Mouse (Mus musculus): ENCODE data around the gene Pilrb2. TPM values are rescaled to one million over a fixed set of nuclear protein-coding genes. Genes with fewer than 3 reads are reported as not detected.
A peak's percentile ranks its signal among the peaks of the same experiment; 100 is the strongest.
"Not testable (repeated sequence)": the region's sequence is repeated elsewhere in the genome, so short reads cannot be mapped to it uniquely, and the experiment has no call there.

The Pilrb2 gene
- 0.37 and 0.83 TPM in 2 replicates for polyA plus RNA-seq (2014; fragmentation: Nextera tagmentation; extraction: Ambion mirVana)

- H3K4me2 ChIP-seq; H3K4me3 ChIP-seq (ENCODE audit: low read depth, low read length); H3K36me3 ChIP-seq (ENCODE audit: insufficient read depth); H3K27ac ChIP-seq (ENCODE audit: low read depth); ATAC-seq (ENCODE audit: insufficient read depth); DNase-seq; H3K9me3 ChIP-seq (ENCODE audit: low read depth, low read length); H3K27me3 ChIP-seq (ENCODE audit: insufficient read depth, low read length); H3K9ac ChIP-seq; H3K4me1 ChIP-seq (ENCODE audit: insufficient read depth): not testable (repeated sequence)
- WGBS, result 65% methylated on average over 2 of the region's 3 CpGs
These were observed at the start of gene Pilrb2 for GRCm38 (mm10) chr5:137871644-137872380. TSS of gene Pilrb2 (minus strand) at chr5:137871815.

- 67% methylated on average over 6 of the region's 6 CpGs for WGBS
- H3K9me3 ChIP-seq (ENCODE audit: low read depth, low read length), result no peaks in the 10 kb centered on the region
- no peak overlapping the region for H3K4me3 ChIP-seq (ENCODE audit: low read depth, low read length)
- ATAC-seq (ENCODE audit: insufficient read depth), result no peak
- H3K27me3 ChIP-seq (ENCODE audit: insufficient read depth, low read length), result no peaks in the 10 kb centered on the region
- no peak overlapping the region for H3K9ac ChIP-seq
- no peak for DNase-seq
- no peaks in the 10 kb centered on the region for H3K4me1 ChIP-seq (ENCODE audit: insufficient read depth)
- no peak overlapping the region for H3K27ac ChIP-seq (ENCODE audit: low read depth)
- no peak overlapping the region for H3K4me2 ChIP-seq
- TF ChIP-seq CTCF (IDR thresholded peaks at IDR 0.05; ENCODE audit: low read depth), result no peak
- H3K36me3 ChIP-seq (ENCODE audit: insufficient read depth), result no peaks in the 10 kb centered on the region
These were observed 43.9 kb upstream of the Pilrb2 start for GRCm38 (mm10) chr5:137915550-137915949.

GRCm38 (mm10) chr5:137914508-137914907, 42.9 kb upstream of the Pilrb2 start:
- Histone ChIP-seq H3K27me3 (ENCODE audit: insufficient read depth, low read length) (no peaks in the 10 kb centered on the region), H3K9me3 (ENCODE audit: low read depth, low read length) (no peaks in the 10 kb centered on the region), H3K9ac (no peak overlapping the region), H3K4me1 (ENCODE audit: insufficient read depth) (0 out of 2 replicates have a peak, but pooled peaks cover under 1% of the 10 kb centered on the region), H3K36me3 (ENCODE audit: insufficient read depth) (no peaks in the 10 kb centered on the region), H3K27ac (ENCODE audit: low read depth) (no peak overlapping the region), H3K4me3 (ENCODE audit: low read depth, low read length) (no peak overlapping the region), H3K4me2 (no peak overlapping the region)
- peak; percentile 24; the same call in 1 of the 2 replicates for TF ChIP-seq CTCF (IDR thresholded peaks at IDR 0.05; ENCODE audit: low read depth)
- peak; percentile 31 for DNase-seq
- ATAC-seq (ENCODE audit: insufficient read depth), result no peak

- H3K36me3 ChIP-seq (ENCODE audit: insufficient read depth), result no peaks in the 10 kb centered on the region
- H3K27ac ChIP-seq (ENCODE audit: low read depth), result peak overlapping the region; percentile 42
- no peak overlapping the region for H3K9ac ChIP-seq
- no peaks in the 10 kb centered on the region for H3K9me3 ChIP-seq (ENCODE audit: low read depth, low read length)
- H3K4me2 ChIP-seq, result no peak overlapping the region
- peak; percentile 56 for ATAC-seq (ENCODE audit: insufficient read depth)
- peak; percentile 68 for DNase-seq
- no peak overlapping the region for H3K4me3 ChIP-seq (ENCODE audit: low read depth, low read length)
- H3K27me3 ChIP-seq (ENCODE audit: insufficient read depth, low read length), result no peaks in the 10 kb centered on the region
- WGBS, result 45% methylated on average over 3 of the region's 3 CpGs
- peaks cover 5% of the 10 kb centered on the region; the same call in 1 of the 2 replicates for H3K4me1 ChIP-seq (ENCODE audit: insufficient read depth)
- TF ChIP-seq CTCF (IDR thresholded peaks at IDR 0.05; ENCODE audit: low read depth), result no peak
These were observed 38.1 kb upstream of the Pilrb2 start for GRCm38 (mm10) chr5:137909564-137910262.

- DNase-seq (no peak), ATAC-seq (ENCODE audit: insufficient read depth) (no peak)
- Histone ChIP-seq H3K27ac (ENCODE audit: low read depth) (no peak overlapping the region), H3K4me1 (ENCODE audit: insufficient read depth) (no peaks in the 10 kb centered on the region), H3K27me3 (ENCODE audit: insufficient read depth, low read length) (no peaks in the 10 kb centered on the region), H3K4me2 (no peak overlapping the region), H3K9ac (no peak overlapping the region), H3K4me3 (ENCODE audit: low read depth, low read length) (no peak overlapping the region), H3K9me3 (ENCODE audit: low read depth, low read length) (no peaks in the 10 kb centered on the region), H3K36me3 (ENCODE audit: insufficient read depth) (no peaks in the 10 kb centered on the region)
- 42% methylated on average over 1 of the region's 1 CpGs for WGBS
- no peak for TF ChIP-seq CTCF (IDR thresholded peaks at IDR 0.05; ENCODE audit: low read depth)
These were observed 26.2 kb upstream of the Pilrb2 start for GRCm38 (mm10) chr5:137897812-137898211.

GRCm38 (mm10) chr5:137892954-137893353, 21.3 kb upstream of the Pilrb2 start:
- peak; percentile 52 for TF ChIP-seq CTCF (IDR thresholded peaks at IDR 0.05; ENCODE audit: low read depth)
- no peaks in the 10 kb centered on the region for H3K9me3 ChIP-seq (ENCODE audit: low read depth, low read length)
- WGBS, result 37% methylated on average over 1 of the region's 1 CpGs

GRCm38 (mm10) chr5:137887666-137888065, 16.1 kb upstream of the Pilrb2 start:
- Histone ChIP-seq H3K4me2 (no peak overlapping the region), H3K4me3 (ENCODE audit: low read depth, low read length) (no peak overlapping the region), H3K4me1 (ENCODE audit: insufficient read depth) (no peaks in the 10 kb centered on the region), H3K27me3 (ENCODE audit: insufficient read depth, low read length) (no peaks in the 10 kb centered on the region), H3K36me3 (ENCODE audit: insufficient read depth) (no peaks in the 10 kb centered on the region), H3K9me3 (ENCODE audit: low read depth, low read length) (no peaks in the 10 kb centered on the region), H3K27ac (ENCODE audit: low read depth) (no peak overlapping the region), H3K9ac (no peak overlapping the region)
- TF ChIP-seq CTCF (IDR thresholded peaks at IDR 0.05; ENCODE audit: low read depth), result no peak
- WGBS, result 83% methylated on average over 1 of the region's 1 CpGs
- no peak for ATAC-seq (ENCODE audit: insufficient read depth)
- DNase-seq, result no peak

More at GRCm38 (mm10) chr5:137892954-137893353, 21.3 kb upstream of the Pilrb2 start:
- Histone ChIP-seq H3K36me3 (ENCODE audit: insufficient read depth) (no peaks in the 10 kb centered on the region), H3K27ac (ENCODE audit: low read depth) (no peak overlapping the region), H3K27me3 (ENCODE audit: insufficient read depth, low read length) (no peaks in the 10 kb centered on the region), H3K4me3 (ENCODE audit: low read depth, low read length) (no peak overlapping the region), H3K4me1 (ENCODE audit: insufficient read depth) (no peaks in the 10 kb centered on the region), H3K4me2 (no peak overlapping the region), H3K9ac (no peak overlapping the region)
- no peak for ATAC-seq (ENCODE audit: insufficient read depth)
- DNase-seq, result peak; percentile 13

All from lung, embryonic 14.5 days (tissue).